Mouse (Mus musculus) neural tube, embryonic 12.5 days (tissue): ENCODE results near the gene Ccdc121. TPM values are rescaled to one million over a fixed set of nuclear protein-coding genes. Genes with fewer than 3 reads are reported as not detected.
A peak's percentile ranks its signal among the peaks of the same experiment; 100 is the strongest.

Experiments used
- ATAC-seq: fragments of 200-750 bp; cut with Nextera tagmentation; 2 replicates; pipeline ENCODE4 v1.8.0; 2017; ENCODE audit warnings: low read depth, mild to moderate bottlenecking, moderate TSS enrichment, moderate library complexity; ENCODE audit not compliant: low FRiP score
- H3K27ac ChIP-seq: fragments of 300-500 bp; sonication (generic); 2 replicates; pipeline ENCODE4 v1.5.1; 2016
- H3K27me3 ChIP-seq: fragments of 300-500 bp; sonication (generic); replicated peaks from 2 replicates; pipeline ENCODE4 v1.6.1; 2016; ENCODE audit warnings: mild to moderate bottlenecking
- H3K36me3 ChIP-seq: fragments of 300-500 bp; sonication (generic); 2 replicates; pipeline ENCODE4 v1.6.1; 2016; ENCODE audit warnings: mild to moderate bottlenecking
- H3K4me1 ChIP-seq: fragments of 300-500 bp; sonication (generic); 2 replicates; pipeline ENCODE4 v1.6.1; 2016
- H3K4me2 ChIP-seq: fragments of 300-500 bp; sonication (generic); replicated peaks from 2 replicates; pipeline ENCODE4 v1.6.1; 2016; ENCODE audit warnings: mild to moderate bottlenecking
- H3K4me3 ChIP-seq: fragments of 300-500 bp; sonication (generic); 2 replicates; pipeline ENCODE4 v1.5.1; 2016
- H3K9ac ChIP-seq: fragments of 300-500 bp; sonication (generic); 2 replicates; pipeline ENCODE4 v1.6.1; 2016; ENCODE audit warnings: mild to moderate bottlenecking
- H3K9me3 ChIP-seq: fragments of 300-500 bp; sonication (generic); 2 replicates; pipeline ENCODE4 v1.6.1; 2016; ENCODE audit warnings: mild to moderate bottlenecking
- WGBS: fragments of 180-500 bp; shearing (Covaris S2); methylation state at CpG from one replicate; pipeline ENCODE4 v1.1.7; 2016; 5-methylcytosine and 5-hydroxymethylcytosine counted together
- polyA plus RNA-seq: library from polyadenylated mRNA; unstranded; fragments of >200 nt; fragmentation: Nextera tagmentation; extraction: Ambion mirVana; gene quantifications from 2 replicates; pipeline ENCODE4 v1.2.1, GENCODE M21; 2016

Gene Ccdc121
- polyA plus RNA-seq = not detected in 2 replicates

- Histone ChIP-seq H3K36me3 (no peaks in the 10 kb centered on the region), H3K27ac (no peak within 1 kb of the TSS), H3K4me2 (no peak within 1 kb of the TSS), H3K4me3 (no peak within 1 kb of the TSS), H3K9ac (no peak within 1 kb of the TSS), H3K27me3 (no peaks in the 10 kb centered on the region), H3K9me3 (no peaks in the 10 kb centered on the region), H3K4me1 (no peaks in the 10 kb centered on the region)
- whole genome bisulfite sequencing = 64% methylated on average over 4 of the region's 4 CpGs
- ATAC-seq = no peak
Measured at GRCm38 (mm10) chr1:181511307-181511706, at the start of gene Ccdc121. Ccdc121 (minus strand) TSS chr1:181511451.

- 78% methylated on average over 6 of the region's 6 CpGs for WGBS
- no peak overlapping the region for H3K4me3 ChIP-seq
- H3K27me3 ChIP-seq = no peaks in the 10 kb centered on the region
- no peak overlapping the region for H3K9ac ChIP-seq
- no peak for ATAC-seq
- no peak overlapping the region for H3K4me2 ChIP-seq
- no peaks in the 10 kb centered on the region for H3K9me3 ChIP-seq
- H3K4me1 ChIP-seq = peaks cover 21% of the 10 kb centered on the region
- H3K27ac ChIP-seq = peak overlapping the region; percentile 50; the same call in 1 of the 2 replicates
- no peaks in the 10 kb centered on the region for H3K36me3 ChIP-seq
Measured at GRCm38 (mm10) chr1:181560325-181560724, 49.1 kb upstream of the Ccdc121 start.

GRCm38 (mm10) chr1:181559655-181560054, 48.4 kb upstream of the Ccdc121 start:
- no peak for ATAC-seq
- Histone ChIP-seq H3K27ac (no peak overlapping the region), H3K9me3 (no peaks in the 10 kb centered on the region), H3K36me3 (no peaks in the 10 kb centered on the region), H3K27me3 (no peaks in the 10 kb centered on the region), H3K9ac (no peak overlapping the region), H3K4me1 (peaks cover 21% of the 10 kb centered on the region), H3K4me2 (no peak overlapping the region), H3K4me3 (no peak overlapping the region)
- WGBS = 76% methylated on average over 10 of the region's 10 CpGs

- no peak overlapping the region for H3K27ac ChIP-seq
- 86% methylated on average over 5 of the region's 5 CpGs for WGBS
- peaks cover 21% of the 10 kb centered on the region for H3K4me1 ChIP-seq
- no peak overlapping the region for H3K4me2 ChIP-seq
- no peak overlapping the region for H3K9ac ChIP-seq
- H3K36me3 ChIP-seq = no peaks in the 10 kb centered on the region
- no peak overlapping the region for H3K4me3 ChIP-seq
- ATAC-seq = no peak
- H3K9me3 ChIP-seq = no peaks in the 10 kb centered on the region
- no peaks in the 10 kb centered on the region for H3K27me3 ChIP-seq
Measured at GRCm38 (mm10) chr1:181555475-181555874, 44.2 kb upstream of the Ccdc121 start.

GRCm38 (mm10) chr1:181552533-181553410, 41.5 kb upstream of the Ccdc121 start:
- Histone ChIP-seq H3K9ac (0 out of 2 replicates have a peak overlapping the region, but pooled peaks have one; percentile 17), H3K27ac (no peak overlapping the region), H3K4me2 (no peak overlapping the region), H3K9me3 (no peaks in the 10 kb centered on the region), H3K4me1 (peaks cover 19% of the 10 kb centered on the region), H3K27me3 (no peaks in the 10 kb centered on the region), H3K36me3 (no peaks in the 10 kb centered on the region), H3K4me3 (no peak overlapping the region)
- peak; percentile 92 for ATAC-seq
- WGBS = 34% methylated on average over 10 of the region's 10 CpGs

GRCm38 (mm10) chr1:181550826-181551225, 39.6 kb upstream of the Ccdc121 start:
- no peaks in the 10 kb centered on the region for H3K9me3 ChIP-seq
- no peak overlapping the region for H3K4me3 ChIP-seq
- no peak overlapping the region for H3K4me2 ChIP-seq
- H3K9ac ChIP-seq = no peak overlapping the region
- no peak for ATAC-seq
- 75% methylated on average over 5 of the region's 5 CpGs for WGBS
- H3K4me1 ChIP-seq = peaks cover 19% of the 10 kb centered on the region
- H3K36me3 ChIP-seq = no peaks in the 10 kb centered on the region
- no peak overlapping the region for H3K27ac ChIP-seq
- H3K27me3 ChIP-seq = no peaks in the 10 kb centered on the region

- no peaks in the 10 kb centered on the region for H3K27me3 ChIP-seq
- H3K36me3 ChIP-seq = no peaks in the 10 kb centered on the region
- 90% methylated on average over 8 of the region's 8 CpGs for WGBS
- H3K4me1 ChIP-seq = peaks cover 19% of the 10 kb centered on the region
- no peak overlapping the region for H3K27ac ChIP-seq
- no peak overlapping the region for H3K9ac ChIP-seq
- H3K9me3 ChIP-seq = no peaks in the 10 kb centered on the region
- no peak for ATAC-seq
- no peak overlapping the region for H3K4me2 ChIP-seq
- H3K4me3 ChIP-seq = no peak overlapping the region
Measured at GRCm38 (mm10) chr1:181549987-181550386, 38.7 kb upstream of the Ccdc121 start.

GRCm38 (mm10) chr1:181545044-181545772, 34.0 kb upstream of the Ccdc121 start:
- Histone ChIP-seq H3K4me2 (peak overlapping the region; percentile 47), H3K9me3 (no peaks in the 10 kb centered on the region), H3K4me1 (peaks cover 7% of the 10 kb centered on the region; the same call in 1 of the 2 replicates), H3K27ac (no peak overlapping the region), H3K27me3 (peaks cover 3% of the 10 kb centered on the region; the same call in 1 of the 2 replicates), H3K36me3 (no peaks in the 10 kb centered on the region), H3K9ac (no peak overlapping the region), H3K4me3 (no peak overlapping the region)
- WGBS = 32% methylated on average over 23 of the region's 23 CpGs
- ATAC-seq = peak; percentile 50; the same call in 1 of the 2 replicates

- Histone ChIP-seq H3K9ac (no peak overlapping the region), H3K4me3 (no peak overlapping the region), H3K27me3 (peaks cover 3% of the 10 kb centered on the region), H3K9me3 (no peaks in the 10 kb centered on the region), H3K36me3 (no peaks in the 10 kb centered on the region), H3K4me1 (peaks cover 7% of the 10 kb centered on the region; the same call in 1 of the 2 replicates), H3K27ac (no peak overlapping the region), H3K4me2 (no peak overlapping the region)
- 77% methylated on average over 5 of the region's 5 CpGs for WGBS
- no peak for ATAC-seq
Measured at GRCm38 (mm10) chr1:181543711-181544383, 32.6 kb upstream of the Ccdc121 start.

- Histone ChIP-seq H3K4me3 (no peak overlapping the region), H3K27me3 (peaks cover 3% of the 10 kb centered on the region), H3K9me3 (no peaks in the 10 kb centered on the region), H3K9ac (no peak overlapping the region), H3K4me1 (peaks cover 7% of the 10 kb centered on the region; the same call in 1 of the 2 replicates), H3K36me3 (no peaks in the 10 kb centered on the region), H3K27ac (no peak overlapping the region), H3K4me2 (no peak overlapping the region)
- 70% methylated on average over 22 of the region's 22 CpGs for WGBS
- ATAC-seq = no peak
Measured at GRCm38 (mm10) chr1:181539846-181540769, 28.9 kb upstream of the Ccdc121 start.
